Mouse (Mus musculus): ENCODE data around the gene Tent5c. TPM values are rescaled to one million over a fixed set of nuclear protein-coding genes. Genes with fewer than 3 reads are reported as not detected.

Gene Tent5c
- 22.6 and 26.0 TPM in 2 replicates for polyA plus RNA-seq (2015; fragmentation: Nextera tagmentation; extraction: Ambion mirVana)

DNA sequence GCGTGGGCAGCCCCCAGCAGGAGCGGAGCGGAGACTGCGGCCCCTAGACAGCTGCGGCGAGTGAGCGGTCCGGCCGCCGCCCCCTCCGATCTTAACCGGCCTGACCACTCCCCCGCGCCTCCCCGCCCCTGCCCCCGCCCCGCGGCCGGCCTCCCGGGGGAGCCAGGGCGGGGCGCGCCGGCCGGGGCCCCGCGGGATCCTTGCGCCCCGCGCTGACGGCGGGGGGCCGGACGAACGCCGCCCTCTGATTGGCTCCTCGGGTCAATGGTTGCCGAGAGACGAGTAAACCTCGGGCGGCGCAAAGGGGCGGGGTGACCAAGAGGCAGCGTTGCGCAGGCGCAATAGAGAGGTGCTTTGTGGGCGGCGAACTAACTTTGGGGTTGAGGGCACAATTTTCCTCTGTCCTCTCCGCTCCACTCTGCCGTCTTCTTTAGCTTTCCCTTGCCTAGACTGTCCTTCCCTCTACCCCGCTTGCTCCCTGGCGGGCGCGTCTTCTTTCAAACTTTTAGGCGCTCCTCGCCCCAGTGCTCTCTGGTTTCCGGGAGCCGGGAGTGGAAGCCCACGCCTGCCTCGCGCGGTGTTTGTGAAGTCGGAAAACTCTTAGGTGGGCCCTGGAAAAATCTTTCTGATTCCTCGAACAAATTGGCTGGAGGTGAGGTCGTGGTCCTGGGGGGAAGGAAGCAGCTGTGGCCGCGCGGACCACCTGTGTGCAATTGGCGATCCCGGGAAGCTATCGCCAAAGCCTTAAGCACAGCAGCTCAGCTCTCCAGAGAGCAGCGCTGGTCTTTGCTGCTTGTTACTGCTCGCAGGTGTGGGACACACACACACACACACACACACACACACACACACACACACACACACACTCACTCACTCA, at the start of gene Tent5c:
TSS of gene Tent5c (minus strand) at position 192 of the 877 bp plus-strand sequence.
- H3K27me3 ChIP-seq (replicated peaks) = peaks cover 8% of the 10 kb centered on the region; the same call in 1 of the 2 replicates
- ATAC-seq (ENCODE audit: insufficient read depth, low FRiP score, low read depth) = peak; percentile 95
- H3K4me1 ChIP-seq = peaks cover 13% of the 10 kb centered on the region; the same call in 1 of the 2 replicates
- H3K9ac ChIP-seq = peak within 1 kb of the TSS; percentile 57
- peak within 1 kb of the TSS; percentile 64 for H3K27ac ChIP-seq
- peak within 1 kb of the TSS; percentile 69 for H3K4me3 ChIP-seq (replicated peaks)
- peak within 1 kb of the TSS; percentile 99 for H3K4me2 ChIP-seq
- H3K36me3 ChIP-seq = no peaks in the 10 kb centered on the region
- no peaks in the 10 kb centered on the region for H3K9me3 ChIP-seq
- WGBS = under 1% methylated on average over 66 of the region's 73 CpGs

DNA sequence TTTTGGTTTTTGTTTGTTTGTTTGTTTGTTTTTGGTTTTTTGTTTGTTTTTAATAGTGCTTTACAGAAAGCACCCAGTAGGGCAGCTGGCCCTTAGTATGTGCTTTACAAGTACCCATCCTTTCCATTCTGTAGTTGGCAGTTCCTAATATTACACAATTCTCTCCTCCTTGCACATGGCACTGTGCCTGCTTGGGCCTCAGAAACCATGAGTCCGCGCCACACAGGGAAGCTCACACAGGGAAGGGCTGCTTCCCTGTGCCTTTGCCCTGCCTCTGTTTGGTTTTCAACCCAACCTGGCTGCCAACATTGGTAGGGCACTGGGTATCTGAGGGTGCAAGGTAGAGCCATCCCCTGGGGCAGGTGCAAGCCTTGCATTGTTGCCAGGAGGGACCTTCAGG, 47.6 kb upstream of the Tent5c start:
- 84% methylated on average over 2 of the region's 2 CpGs for WGBS
- no peak for ATAC-seq (ENCODE audit: insufficient read depth, low FRiP score, low read depth)
- Histone ChIP-seq H3K4me2 (no peak overlapping the region), H3K36me3 (no peaks in the 10 kb centered on the region), H3K4me1 (0 out of 2 replicates have a peak, but pooled peaks cover 6% of the 10 kb centered on the region), H3K27ac (no peak overlapping the region), H3K27me3 (replicated peaks) (no peaks in the 10 kb centered on the region), H3K4me3 (replicated peaks) (no peak overlapping the region), H3K9me3 (no peaks in the 10 kb centered on the region), H3K9ac (no peak overlapping the region)

DNA sequence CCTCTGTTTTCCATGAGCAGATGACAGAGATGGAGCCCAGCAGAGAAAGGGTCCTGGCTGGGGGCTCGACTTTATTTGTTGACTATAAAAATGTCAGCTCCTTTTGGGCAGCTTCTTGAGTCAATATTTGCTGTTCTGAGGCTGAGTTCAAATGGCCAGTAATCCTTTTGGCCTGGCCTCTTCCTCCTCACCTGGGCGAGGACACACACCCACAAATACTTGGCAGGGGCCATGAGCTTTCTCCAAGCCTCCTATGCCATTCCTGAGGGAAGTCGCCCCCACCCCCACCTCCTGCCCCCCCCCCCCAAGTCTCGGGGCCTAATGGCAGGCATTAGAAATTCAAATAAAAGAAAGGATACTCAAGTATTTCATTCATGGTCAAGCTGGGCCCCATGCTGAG, 46.8 kb upstream of the Tent5c start:
- Histone ChIP-seq H3K4me3 (replicated peaks) (no peak overlapping the region), H3K9me3 (no peaks in the 10 kb centered on the region), H3K36me3 (no peaks in the 10 kb centered on the region), H3K4me2 (no peak overlapping the region), H3K4me1 (0 out of 2 replicates have a peak, but pooled peaks cover 6% of the 10 kb centered on the region), H3K27me3 (replicated peaks) (no peaks in the 10 kb centered on the region), H3K9ac (no peak overlapping the region), H3K27ac (no peak overlapping the region)
- ATAC-seq (ENCODE audit: insufficient read depth, low FRiP score, low read depth) = no peak
- 49% methylated on average over 4 of the region's 4 CpGs for WGBS

DNA sequence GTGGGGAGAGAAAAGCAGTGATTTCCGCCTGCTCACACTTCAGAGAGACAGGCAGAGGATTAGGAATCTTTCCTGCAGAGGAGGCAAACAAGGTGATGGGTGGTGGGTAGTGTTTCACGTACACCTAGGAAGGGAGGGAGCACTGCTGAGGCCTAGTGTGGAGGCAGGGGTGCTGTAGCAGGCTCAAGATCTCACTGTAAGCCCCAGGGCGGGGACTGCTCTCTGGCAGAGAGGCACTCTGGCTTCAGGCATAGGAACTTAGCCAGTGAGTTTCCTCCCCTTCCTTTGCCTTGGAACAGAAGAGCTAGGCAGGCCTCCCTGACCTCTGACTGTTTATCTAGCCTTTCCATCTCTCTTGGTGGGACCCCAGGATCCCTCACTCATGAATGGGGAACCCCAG, 46.2 kb upstream of the Tent5c start:
- Histone ChIP-seq H3K36me3 (no peaks in the 10 kb centered on the region), H3K4me1 (0 out of 2 replicates have a peak, but pooled peaks cover 6% of the 10 kb centered on the region), H3K27ac (no peak overlapping the region), H3K4me2 (no peak overlapping the region), H3K9ac (no peak overlapping the region), H3K4me3 (replicated peaks) (no peak overlapping the region), H3K27me3 (replicated peaks) (no peaks in the 10 kb centered on the region), H3K9me3 (no peaks in the 10 kb centered on the region)
- 39% methylated on average over 3 of the region's 3 CpGs for WGBS
- ATAC-seq (ENCODE audit: insufficient read depth, low FRiP score, low read depth) = 0 out of 2 replicates have a peak, but pooled peaks have one; percentile 27

DNA sequence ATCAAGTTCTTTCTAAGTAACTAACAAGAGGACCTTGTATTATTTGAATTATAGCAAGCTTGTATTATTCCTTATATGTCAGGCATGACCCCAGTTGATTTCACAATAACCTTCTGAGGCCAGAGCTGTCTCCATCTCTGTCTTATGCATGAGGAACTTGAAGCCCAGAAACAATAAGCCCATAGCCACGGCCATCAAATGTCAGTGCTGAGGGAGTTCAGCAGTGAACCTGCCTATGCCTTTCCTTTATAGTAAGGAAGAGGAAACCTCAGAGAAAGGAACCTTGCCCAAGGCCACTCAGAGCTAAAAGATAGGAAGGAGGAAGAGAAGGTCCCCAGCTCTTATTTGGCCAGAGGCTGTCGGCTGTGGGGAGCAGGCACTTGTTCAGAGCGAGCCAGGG, 45.3 kb upstream of the Tent5c start:
- Histone ChIP-seq H3K36me3 (no peaks in the 10 kb centered on the region), H3K4me1 (0 out of 2 replicates have a peak, but pooled peaks cover 6% of the 10 kb centered on the region), H3K4me2 (no peak overlapping the region), H3K27ac (no peak overlapping the region), H3K27me3 (replicated peaks) (no peaks in the 10 kb centered on the region), H3K9me3 (no peaks in the 10 kb centered on the region), H3K9ac (no peak overlapping the region), H3K4me3 (replicated peaks) (no peak overlapping the region)
- ATAC-seq (ENCODE audit: insufficient read depth, low FRiP score, low read depth) = no peak
- 82% methylated on average over 3 of the region's 3 CpGs for WGBS

DNA sequence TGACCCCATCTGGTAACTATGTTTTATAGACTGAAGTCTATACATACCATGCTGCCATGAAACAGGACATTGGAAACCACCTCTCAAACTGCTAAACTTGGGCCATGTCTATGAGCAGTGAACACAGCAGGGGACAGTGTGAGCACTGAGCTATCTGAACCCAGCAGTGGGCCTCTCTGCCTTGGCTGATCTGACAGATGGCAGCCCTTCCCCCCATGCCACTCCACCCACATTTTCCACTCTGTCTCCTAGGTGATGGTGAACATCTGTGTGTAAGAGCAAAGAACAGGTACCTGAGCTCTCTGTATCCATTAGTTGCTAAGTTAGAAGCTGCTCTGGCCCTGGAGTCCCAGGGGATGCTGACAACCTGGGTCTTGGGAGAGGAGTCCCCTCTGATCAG, 44.3 kb upstream of the Tent5c start:
- no peaks in the 10 kb centered on the region for H3K36me3 ChIP-seq
- ATAC-seq (ENCODE audit: insufficient read depth, low FRiP score, low read depth) = peak; percentile 73; the same call in 1 of the 2 replicates
- H3K27ac ChIP-seq = no peak overlapping the region

DNA sequence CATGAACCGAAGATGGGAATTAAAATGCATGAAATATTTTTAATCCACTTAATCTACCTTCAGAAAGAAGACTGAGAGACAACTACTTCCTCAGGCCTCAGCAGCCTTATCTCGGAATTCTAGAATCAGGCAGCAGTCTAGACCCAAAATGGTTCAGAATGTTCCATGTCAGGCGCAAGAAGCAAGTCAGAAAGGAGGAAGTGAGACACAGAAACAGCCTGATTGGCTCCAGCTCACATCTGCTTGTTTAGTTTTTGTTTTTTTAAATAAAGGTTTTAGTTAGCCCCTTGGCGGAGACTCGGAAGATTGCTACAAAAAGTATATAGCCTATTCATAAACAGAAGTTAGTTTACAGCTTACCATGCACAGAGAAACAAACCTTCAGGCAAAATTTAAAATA, 41.8 kb upstream of the Tent5c start:
- no peaks in the 10 kb centered on the region for H3K27me3 ChIP-seq (replicated peaks)
- no peak overlapping the region for H3K27ac ChIP-seq
- ATAC-seq (ENCODE audit: insufficient read depth, low FRiP score, low read depth) = no peak
- no peaks in the 10 kb centered on the region for H3K36me3 ChIP-seq
- H3K4me1 ChIP-seq = 0 out of 2 replicates have a peak, but pooled peaks cover 6% of the 10 kb centered on the region
- no peaks in the 10 kb centered on the region for H3K9me3 ChIP-seq
- no peak overlapping the region for H3K4me3 ChIP-seq (replicated peaks)
- no peak overlapping the region for H3K4me2 ChIP-seq
- no peak overlapping the region for H3K9ac ChIP-seq
- 90% methylated on average over 5 of the region's 5 CpGs for WGBS

More for the DNA sequence above, 44.3 kb upstream of the Tent5c start:
- no peaks in the 10 kb centered on the region for H3K9me3 ChIP-seq
- H3K4me2 ChIP-seq = no peak overlapping the region
- H3K9ac ChIP-seq = no peak overlapping the region
- H3K27me3 ChIP-seq (replicated peaks) = no peaks in the 10 kb centered on the region
- 0 out of 2 replicates have a peak, but pooled peaks cover 6% of the 10 kb centered on the region for H3K4me1 ChIP-seq
- H3K4me3 ChIP-seq (replicated peaks) = no peak overlapping the region

DNA sequence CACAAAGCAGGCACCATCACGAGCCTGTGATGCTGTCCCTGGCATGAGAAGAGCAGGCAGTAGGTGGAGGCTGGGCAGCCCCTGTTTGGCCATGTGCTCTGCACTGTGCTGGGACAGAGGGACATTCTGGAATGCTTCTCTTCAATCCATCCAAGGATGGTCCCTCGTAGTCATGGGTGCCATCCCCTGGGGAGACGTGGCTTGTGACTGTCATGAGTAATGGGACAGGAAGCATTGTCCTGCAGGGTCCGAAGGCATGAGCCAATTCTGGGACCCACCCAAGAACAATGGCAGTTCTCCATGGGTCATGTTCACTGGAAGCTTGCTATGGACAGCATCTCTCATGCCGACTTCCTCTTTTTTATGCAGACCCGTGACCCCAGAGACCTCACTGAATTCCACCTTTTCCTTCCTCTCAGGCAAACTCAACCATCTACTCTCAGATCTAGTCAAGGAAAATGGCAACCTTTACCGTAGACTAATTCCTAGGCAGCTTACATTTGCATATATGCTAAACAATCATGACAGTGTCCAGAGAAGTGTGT, 41.2 kb upstream of the Tent5c start:
- no peaks in the 10 kb centered on the region for H3K27me3 ChIP-seq (replicated peaks)
- H3K4me2 ChIP-seq = no peak overlapping the region
- no peaks in the 10 kb centered on the region for H3K36me3 ChIP-seq
- no peaks in the 10 kb centered on the region for H3K9me3 ChIP-seq
- H3K9ac ChIP-seq = no peak overlapping the region
- no peak for ATAC-seq (ENCODE audit: insufficient read depth, low FRiP score, low read depth)
- 70% methylated on average over 7 of the region's 7 CpGs for whole genome bisulfite sequencing
- no peak overlapping the region for H3K27ac ChIP-seq
- H3K4me3 ChIP-seq (replicated peaks) = no peak overlapping the region
- 0 out of 2 replicates have a peak, but pooled peaks cover 2% of the 10 kb centered on the region for H3K4me1 ChIP-seq

DNA sequence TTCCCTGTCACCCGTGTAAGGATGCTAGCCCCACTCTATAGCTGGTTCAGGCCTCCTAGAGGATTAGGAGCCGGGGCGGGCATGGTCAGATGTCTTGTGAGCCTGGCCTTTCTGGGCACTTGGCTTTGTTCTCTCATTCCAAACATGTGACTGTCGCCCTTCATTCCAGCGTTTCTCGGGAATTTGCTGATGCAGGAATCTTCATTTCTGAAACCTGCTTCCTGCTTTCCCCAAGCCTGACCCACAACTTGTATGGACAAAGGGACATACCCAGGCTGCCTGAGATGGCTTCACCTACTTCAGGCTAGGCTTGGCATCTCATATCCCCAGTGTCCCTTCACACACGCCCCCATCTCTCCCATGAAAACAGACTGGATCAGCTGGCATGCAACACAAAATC, 33.5 kb upstream of the Tent5c start:
- H3K9ac ChIP-seq = no peak overlapping the region
- no peaks in the 10 kb centered on the region for H3K4me1 ChIP-seq
- 73% methylated on average over 7 of the region's 7 CpGs for WGBS
- H3K36me3 ChIP-seq = no peaks in the 10 kb centered on the region
- H3K4me2 ChIP-seq = no peak overlapping the region
- no peak overlapping the region for H3K4me3 ChIP-seq (replicated peaks)
- ATAC-seq (ENCODE audit: insufficient read depth, low FRiP score, low read depth) = no peak
- no peaks in the 10 kb centered on the region for H3K9me3 ChIP-seq
- H3K27me3 ChIP-seq (replicated peaks) = no peaks in the 10 kb centered on the region
- H3K27ac ChIP-seq = no peak overlapping the region

DNA sequence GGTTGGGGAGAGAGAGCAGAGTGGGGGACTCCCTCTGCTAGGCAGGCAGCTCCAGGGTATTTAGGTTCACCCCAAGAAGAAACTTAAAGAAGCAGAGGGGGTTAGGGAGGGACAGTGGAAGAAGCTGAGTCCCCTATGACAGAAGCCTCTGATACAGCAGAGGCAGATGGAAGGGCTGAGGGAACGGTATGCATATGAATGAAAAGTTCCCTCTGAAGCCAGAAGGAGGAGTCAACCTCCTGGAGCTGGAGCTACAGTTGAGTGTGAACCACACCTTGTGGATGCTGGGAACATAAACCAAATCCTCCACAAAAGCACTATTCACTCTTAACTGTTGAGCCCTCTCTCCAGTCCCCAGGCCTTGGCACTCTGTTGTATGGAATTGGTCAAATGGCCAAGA, 32.5 kb upstream of the Tent5c start:
- Histone ChIP-seq H3K9me3 (no peaks in the 10 kb centered on the region), H3K4me3 (replicated peaks) (no peak overlapping the region), H3K36me3 (no peaks in the 10 kb centered on the region), H3K4me2 (no peak overlapping the region), H3K9ac (no peak overlapping the region), H3K27ac (no peak overlapping the region), H3K27me3 (replicated peaks) (no peaks in the 10 kb centered on the region), H3K4me1 (no peaks in the 10 kb centered on the region)
- ATAC-seq (ENCODE audit: insufficient read depth, low FRiP score, low read depth) = no peak
- WGBS = 59% methylated on average over 1 of the region's 1 CpGs

DNA sequence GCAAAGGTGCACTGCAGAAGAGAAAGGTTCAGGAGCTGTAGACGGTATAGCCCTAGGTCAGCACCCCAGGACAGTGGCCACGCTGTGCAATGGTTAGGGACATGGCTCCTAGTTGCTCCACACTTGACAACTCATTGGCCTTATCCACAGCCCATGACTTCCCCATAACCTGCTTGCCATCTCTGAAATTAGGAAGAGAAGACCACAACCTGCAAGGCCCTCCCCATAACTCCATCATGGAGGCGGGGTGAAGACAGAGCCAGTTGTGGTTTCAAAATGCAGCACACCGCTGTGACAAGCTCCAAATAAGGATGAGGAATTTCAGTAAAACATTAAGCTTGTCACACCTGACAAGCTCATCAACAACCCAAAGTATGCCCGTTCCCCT, 26.6 kb upstream of the Tent5c start:
- Histone ChIP-seq H3K27ac (no peak overlapping the region), H3K4me2 (no peak overlapping the region), H3K27me3 (replicated peaks) (no peaks in the 10 kb centered on the region), H3K4me1 (no peaks in the 10 kb centered on the region), H3K9ac (no peak overlapping the region), H3K36me3 (no peaks in the 10 kb centered on the region), H3K4me3 (replicated peaks) (no peak overlapping the region), H3K9me3 (no peaks in the 10 kb centered on the region)
- WGBS = 85% methylated on average over 5 of the region's 5 CpGs
- no peak for ATAC-seq (ENCODE audit: insufficient read depth, low FRiP score, low read depth)

DNA sequence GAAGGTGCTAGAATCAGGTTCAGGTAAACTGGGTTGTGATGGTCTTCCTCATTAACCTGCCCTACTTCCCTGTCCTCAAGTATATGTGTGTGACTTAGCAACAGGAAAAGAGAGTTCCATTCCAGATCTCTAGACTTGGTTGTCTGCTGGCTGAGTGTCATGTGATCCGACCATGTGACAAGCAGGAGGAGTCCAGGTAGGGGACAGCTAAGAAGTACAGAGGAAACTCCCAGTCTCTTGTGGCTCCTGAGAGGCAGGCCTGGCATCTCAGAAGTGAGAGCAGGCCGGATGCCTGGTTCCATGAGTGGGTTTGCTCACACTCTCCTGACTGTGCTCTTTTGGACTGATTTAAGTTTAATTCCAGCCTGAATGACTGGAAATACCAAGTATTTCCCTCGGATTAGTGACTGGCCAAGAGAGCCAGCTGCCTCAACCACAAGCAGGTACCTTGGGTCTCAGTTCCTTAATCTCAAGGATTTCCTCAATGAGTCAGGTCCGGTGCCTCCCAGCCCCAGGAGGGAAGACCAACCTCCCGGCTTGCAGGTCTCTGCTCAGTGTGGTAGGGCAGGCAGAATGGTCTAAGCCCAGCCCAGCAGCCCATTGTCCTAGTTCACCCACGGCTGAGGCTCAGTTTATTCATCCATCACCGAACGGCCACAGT, 26.1 kb upstream of the Tent5c start:
- Histone ChIP-seq H3K4me3 (replicated peaks) (no peak overlapping the region), H3K9ac (no peak overlapping the region), H3K27ac (no peak overlapping the region), H3K27me3 (replicated peaks) (no peaks in the 10 kb centered on the region), H3K36me3 (no peaks in the 10 kb centered on the region), H3K4me1 (no peaks in the 10 kb centered on the region), H3K4me2 (no peak overlapping the region), H3K9me3 (no peaks in the 10 kb centered on the region)
- ATAC-seq (ENCODE audit: insufficient read depth, low FRiP score, low read depth) = no peak
- 74% methylated on average over 8 of the region's 8 CpGs for WGBS
